Mouse (Mus musculus): Measurements from ENCODE around the gene Slc30a7.

DNA sequence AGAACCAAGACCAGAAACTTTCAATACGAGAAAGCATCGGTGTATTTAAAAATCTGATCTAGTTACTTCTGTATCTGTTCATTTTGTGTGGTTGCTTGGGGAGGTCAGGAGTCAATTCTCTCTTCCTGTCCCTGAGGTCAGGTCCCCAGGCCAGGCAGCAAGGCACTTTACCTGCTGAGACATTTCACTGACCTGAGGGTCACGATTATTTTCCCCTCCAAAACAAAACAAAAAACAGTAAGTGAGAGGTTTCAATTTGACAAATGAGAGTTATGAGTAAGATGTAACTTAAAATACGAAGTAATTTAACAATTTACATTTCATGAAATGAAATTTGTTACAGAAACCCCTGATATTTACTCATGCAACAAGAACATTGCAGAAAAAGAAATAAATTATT lies 54.9 kb downstream of the Slc30a7 start:
- TF ChIP-seq GATA1 (IDR thresholded peaks at IDR 0.05; ENCODE audit: low read length) = no peak
- TF ChIP-seq TAL1 (IDR thresholded peaks at IDR 0.05; ENCODE audit: low read length) = no peak

Data from erythroblast, embryonic 14.5 days (primary cell).